Mouse (Mus musculus): Measurements from ENCODE around the gene Hdac10. TPM values are rescaled to one million over a fixed set of nuclear protein-coding genes. Genes with fewer than 3 reads are reported as not detected.

Gene Hdac10
- polyA plus RNA-seq, 1 experiment from 2014 or later: 10.7 TPM

GRCm38 (mm10) chr15:89169431-89169830, 40.9 kb upstream of the Hdac10 start:
- ATAC-seq (ENCODE audit: low FRiP score, low TSS enrichment): peak; percentile 60
- H3K27ac ChIP-seq (replicated peaks): peak overlapping the region; percentile 88
- DNase-seq (ENCODE audit: low spot score): peak; percentile 90
- H3K9me3 ChIP-seq (ENCODE audit: control insufficient read depth, low read length): no peaks in the 10 kb centered on the region
- H3K4me3 ChIP-seq (ENCODE audit: low read depth, low read length): peak overlapping the region; percentile 10; the same call in 1 of the 2 replicates
- H3K36me3 ChIP-seq (ENCODE audit: control insufficient read depth, insufficient read depth, low read length): peaks cover 27% of the 10 kb centered on the region
- TF ChIP-seq CTCF (IDR thresholded peaks at IDR 0.05; ENCODE audit: low read depth): no peak; the same call in 1 of the 2 replicates
- no peak for TF ChIP-seq EP300 (optimal IDR thresholded peaks at IDR 0.05)
- no peaks in the 10 kb centered on the region for H3K27me3 ChIP-seq (ENCODE audit: control insufficient read depth, insufficient read depth, low read length)
- 7% methylated on average over 10 of the region's 10 CpGs for WGBS
- H3K9ac ChIP-seq (ENCODE audit: low read length): peak overlapping the region; percentile 41
- H3K4me2 ChIP-seq (replicated peaks; ENCODE audit: low read depth): peak overlapping the region; percentile 34
- peaks cover 23% of the 10 kb centered on the region for H3K4me1 ChIP-seq (replicated peaks; ENCODE audit: control insufficient read depth, insufficient read depth)

GRCm38 (mm10) chr15:89168922-89169321, 40.4 kb upstream of the Hdac10 start:
- Histone ChIP-seq H3K9me3 (ENCODE audit: control insufficient read depth, low read length) (no peaks in the 10 kb centered on the region), H3K27me3 (ENCODE audit: control insufficient read depth, insufficient read depth, low read length) (no peaks in the 10 kb centered on the region), H3K4me2 (replicated peaks; ENCODE audit: low read depth) (peak overlapping the region; percentile 34), H3K9ac (ENCODE audit: low read length) (peak overlapping the region; percentile 41), H3K4me1 (replicated peaks; ENCODE audit: control insufficient read depth, insufficient read depth) (peaks cover 20% of the 10 kb centered on the region), H3K4me3 (ENCODE audit: low read depth, low read length) (no peak overlapping the region), H3K27ac (replicated peaks) (peak overlapping the region; percentile 88), H3K36me3 (ENCODE audit: control insufficient read depth, insufficient read depth, low read length) (peaks cover 33% of the 10 kb centered on the region)
- no peak for TF ChIP-seq CTCF (IDR thresholded peaks at IDR 0.05; ENCODE audit: low read depth)
- TF ChIP-seq EP300 (optimal IDR thresholded peaks at IDR 0.05): no peak
- WGBS: 27% methylated on average over 10 of the region's 10 CpGs
- no peak for ATAC-seq (ENCODE audit: low FRiP score, low TSS enrichment)
- no peak for DNase-seq (ENCODE audit: low spot score)

GRCm38 (mm10) chr15:89165478-89165877, 37.0 kb upstream of the Hdac10 start:
- no peak overlapping the region for H3K4me3 ChIP-seq (ENCODE audit: low read depth, low read length)
- H3K4me2 ChIP-seq (replicated peaks; ENCODE audit: low read depth): no peak overlapping the region
- ATAC-seq (ENCODE audit: low FRiP score, low TSS enrichment): no peak
- peaks cover 15% of the 10 kb centered on the region for H3K4me1 ChIP-seq (replicated peaks; ENCODE audit: control insufficient read depth, insufficient read depth)
- no peaks in the 10 kb centered on the region for H3K27me3 ChIP-seq (ENCODE audit: control insufficient read depth, insufficient read depth, low read length)
- no peak overlapping the region for H3K9ac ChIP-seq (ENCODE audit: low read length)
- no peak for TF ChIP-seq CTCF (IDR thresholded peaks at IDR 0.05; ENCODE audit: low read depth)
- no peak for TF ChIP-seq EP300 (optimal IDR thresholded peaks at IDR 0.05)
- H3K36me3 ChIP-seq (ENCODE audit: control insufficient read depth, insufficient read depth, low read length): peaks cover 59% of the 10 kb centered on the region
- no peak for DNase-seq (ENCODE audit: low spot score)
- 90% methylated on average over 12 of the region's 12 CpGs for WGBS
- H3K9me3 ChIP-seq (ENCODE audit: control insufficient read depth, low read length): no peaks in the 10 kb centered on the region
- no peak overlapping the region for H3K27ac ChIP-seq (replicated peaks)

GRCm38 (mm10) chr15:89161397-89161796, 32.9 kb upstream of the Hdac10 start:
- Histone ChIP-seq H3K36me3 (ENCODE audit: control insufficient read depth, insufficient read depth, low read length) (peaks cover 83% of the 10 kb centered on the region), H3K27me3 (ENCODE audit: control insufficient read depth, insufficient read depth, low read length) (no peaks in the 10 kb centered on the region), H3K4me1 (replicated peaks; ENCODE audit: control insufficient read depth, insufficient read depth) (no peaks in the 10 kb centered on the region), H3K4me2 (replicated peaks; ENCODE audit: low read depth) (no peak overlapping the region), H3K4me3 (ENCODE audit: low read depth, low read length) (no peak overlapping the region), H3K9me3 (ENCODE audit: control insufficient read depth, low read length) (no peaks in the 10 kb centered on the region), H3K9ac (ENCODE audit: low read length) (no peak overlapping the region), H3K27ac (replicated peaks) (peak overlapping the region; percentile 30; the same call in 1 of the 2 replicates)
- DNase-seq (ENCODE audit: low spot score) (peak; percentile 73), ATAC-seq (ENCODE audit: low FRiP score, low TSS enrichment) (peak; percentile 47)
- no peak for TF ChIP-seq EP300 (optimal IDR thresholded peaks at IDR 0.05)
- TF ChIP-seq CTCF (IDR thresholded peaks at IDR 0.05; ENCODE audit: low read depth): no peak
- 58% methylated on average over 9 of the region's 9 CpGs for WGBS

GRCm38 (mm10) chr15:89158516-89158915, 30.0 kb upstream of the Hdac10 start:
- peaks cover 72% of the 10 kb centered on the region for H3K36me3 ChIP-seq (ENCODE audit: control insufficient read depth, insufficient read depth, low read length)

GRCm38 (mm10) chr15:89157954-89158353, 29.5 kb upstream of the Hdac10 start:
- 0 out of 2 replicates have a peak, but pooled peaks have one; percentile 8 for ATAC-seq (ENCODE audit: low FRiP score, low TSS enrichment)
- Histone ChIP-seq H3K4me3 (ENCODE audit: low read depth, low read length) (no peak overlapping the region), H3K9ac (ENCODE audit: low read length) (no peak overlapping the region), H3K27ac (replicated peaks) (no peak overlapping the region), H3K36me3 (ENCODE audit: control insufficient read depth, insufficient read depth, low read length) (peaks cover 66% of the 10 kb centered on the region), H3K9me3 (ENCODE audit: control insufficient read depth, low read length) (no peaks in the 10 kb centered on the region), H3K4me2 (replicated peaks; ENCODE audit: low read depth) (no peak overlapping the region), H3K4me1 (replicated peaks; ENCODE audit: control insufficient read depth, insufficient read depth) (no peaks in the 10 kb centered on the region), H3K27me3 (ENCODE audit: control insufficient read depth, insufficient read depth, low read length) (no peaks in the 10 kb centered on the region)
- peak; percentile 64 for DNase-seq (ENCODE audit: low spot score)
- TF ChIP-seq EP300 (optimal IDR thresholded peaks at IDR 0.05): no peak
- peak; percentile 82 for TF ChIP-seq CTCF (IDR thresholded peaks at IDR 0.05; ENCODE audit: low read depth)
- WGBS: 52% methylated on average over 7 of the region's 7 CpGs

More at GRCm38 (mm10) chr15:89158516-89158915, 30.0 kb upstream of the Hdac10 start:
- no peaks in the 10 kb centered on the region for H3K27me3 ChIP-seq (ENCODE audit: control insufficient read depth, insufficient read depth, low read length)
- H3K4me3 ChIP-seq (ENCODE audit: low read depth, low read length): no peak overlapping the region
- no peak overlapping the region for H3K27ac ChIP-seq (replicated peaks)
- H3K9me3 ChIP-seq (ENCODE audit: control insufficient read depth, low read length): no peaks in the 10 kb centered on the region
- TF ChIP-seq EP300 (optimal IDR thresholded peaks at IDR 0.05) (no peak), CTCF (IDR thresholded peaks at IDR 0.05; ENCODE audit: low read depth) (no peak)
- DNase-seq (ENCODE audit: low spot score): no peak
- H3K4me2 ChIP-seq (replicated peaks; ENCODE audit: low read depth): no peak overlapping the region
- ATAC-seq (ENCODE audit: low FRiP score, low TSS enrichment): no peak
- no peaks in the 10 kb centered on the region for H3K4me1 ChIP-seq (replicated peaks; ENCODE audit: control insufficient read depth, insufficient read depth)
- 94% methylated on average over 16 of the region's 16 CpGs for WGBS
- no peak overlapping the region for H3K9ac ChIP-seq (ENCODE audit: low read length)

All from stomach, postnatal 0 days (tissue).